Mouse (Mus musculus) left cerebral cortex, adult 11 months (tissue): ENCODE results near the gene Car5a.

Experiments
- DNase-seq: peaks from one replicate; pipeline ENCODE4 v3.0.0; 2022; ENCODE audit warnings: low spot score

The Car5a gene

DNA sequence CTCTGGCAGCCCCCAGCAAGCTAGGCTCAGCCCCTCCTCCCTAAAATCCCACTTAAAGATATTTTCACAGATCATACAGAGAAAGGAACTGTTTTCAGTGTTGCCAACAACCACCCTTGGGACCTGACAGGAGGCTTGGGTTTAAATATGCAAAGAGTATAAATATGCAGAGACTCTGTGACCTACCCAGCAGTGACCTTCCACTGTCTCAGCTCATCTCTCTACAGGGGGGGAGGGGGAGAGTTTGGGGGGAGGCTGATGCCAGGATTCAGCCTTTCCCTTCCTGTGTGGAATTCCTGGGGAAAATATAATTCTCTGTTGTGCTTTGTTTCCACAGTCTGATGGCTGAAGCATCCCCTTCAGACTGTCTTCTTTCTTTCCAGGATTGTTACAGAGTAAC is 9.8 kb downstream of the Car5a start:
- no peak for DNase-seq

DNA sequence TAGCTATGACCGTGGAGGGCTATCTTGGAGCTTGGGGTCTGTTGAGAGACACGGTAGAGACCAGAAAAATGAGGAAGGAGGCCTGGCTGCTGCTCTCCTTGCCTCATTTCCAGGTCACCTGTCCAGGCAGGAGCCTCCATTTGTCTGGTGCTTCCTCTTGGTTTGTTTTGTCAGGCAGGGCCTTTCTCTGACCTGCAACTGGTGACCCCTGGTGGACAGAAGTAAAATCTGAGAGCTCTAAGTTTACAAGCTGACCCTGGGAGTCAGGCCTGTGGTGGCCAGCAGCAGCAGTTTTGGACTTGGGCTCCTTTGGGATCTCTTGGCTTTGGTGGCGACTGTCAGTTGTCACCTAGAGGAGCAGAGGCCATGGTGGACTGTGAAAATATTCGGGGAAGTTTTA is 10.2 kb downstream of the Car5a start:
- DNase-seq: no peak

DNA sequence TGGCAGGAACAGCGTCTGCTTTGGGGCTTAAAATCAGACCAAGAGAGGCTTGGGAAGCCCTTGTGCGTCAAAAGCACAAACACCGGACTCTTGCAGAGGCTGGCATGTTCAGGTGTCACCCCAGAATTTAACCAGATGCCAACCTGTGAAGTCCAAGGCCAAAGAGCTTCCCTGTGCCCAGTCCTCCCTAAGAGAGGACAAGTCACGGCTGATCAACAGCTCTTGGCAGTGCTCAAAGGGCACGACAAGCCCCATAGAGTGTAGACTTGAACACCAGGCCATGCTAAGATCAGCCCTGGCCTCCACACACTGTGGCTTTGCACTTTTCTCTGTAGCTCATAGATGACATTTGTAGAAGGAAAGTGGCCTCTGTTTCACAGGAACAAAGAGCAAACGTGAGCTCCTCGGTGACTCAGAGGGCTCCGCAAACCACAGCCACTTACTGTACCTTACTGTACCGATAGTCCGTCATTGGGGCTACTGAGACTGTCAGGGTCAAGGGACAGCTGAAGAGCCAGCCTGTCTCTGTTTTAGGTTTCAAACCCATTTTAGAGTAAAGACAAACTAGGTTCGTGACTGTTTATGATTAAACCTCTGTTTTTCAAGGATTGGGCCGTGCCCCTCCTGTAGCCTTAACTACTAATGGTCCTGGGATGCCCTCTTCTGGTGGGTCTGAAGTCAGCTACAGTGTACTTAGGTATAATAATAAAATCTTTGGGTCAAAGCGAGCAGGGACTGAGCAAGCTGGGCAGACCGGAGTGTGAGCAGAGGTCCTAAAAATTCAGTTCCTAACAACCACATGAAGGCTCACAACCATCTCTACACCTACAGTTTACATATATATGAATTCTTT is 11.8 kb downstream of the Car5a start:
- DNase-seq: no peak

DNA sequence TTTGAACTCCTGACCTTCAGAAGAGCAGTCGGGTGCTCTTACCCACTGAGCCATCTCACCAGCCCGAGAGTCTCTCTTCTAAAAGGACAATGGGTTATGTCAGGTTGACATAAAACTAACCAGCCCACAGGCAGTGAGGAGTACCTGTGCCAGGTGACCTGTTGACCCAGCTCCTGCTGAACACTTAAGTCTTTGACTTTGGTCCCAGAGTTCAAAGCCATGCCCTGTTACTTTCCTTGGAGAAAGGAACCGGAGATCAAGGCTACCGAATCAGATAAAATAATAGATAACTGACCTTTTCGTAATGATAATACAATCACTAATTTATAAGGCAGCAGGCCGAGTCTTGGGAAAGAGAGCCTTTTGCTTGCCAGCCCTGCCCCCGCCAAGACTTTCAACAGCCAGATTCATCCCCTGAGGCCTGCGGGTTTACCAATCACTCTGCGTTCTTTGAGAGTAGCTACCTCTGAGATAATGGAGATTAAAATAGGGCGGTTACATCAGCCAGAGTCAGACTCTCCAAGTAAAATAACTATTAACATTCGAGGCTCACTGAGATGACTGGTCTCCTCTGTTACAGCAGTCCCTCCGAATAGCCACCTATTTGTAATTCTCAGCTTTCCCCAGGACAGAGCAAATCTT is 12.6 kb downstream of the Car5a start:
- DNase-seq: no peak

DNA sequence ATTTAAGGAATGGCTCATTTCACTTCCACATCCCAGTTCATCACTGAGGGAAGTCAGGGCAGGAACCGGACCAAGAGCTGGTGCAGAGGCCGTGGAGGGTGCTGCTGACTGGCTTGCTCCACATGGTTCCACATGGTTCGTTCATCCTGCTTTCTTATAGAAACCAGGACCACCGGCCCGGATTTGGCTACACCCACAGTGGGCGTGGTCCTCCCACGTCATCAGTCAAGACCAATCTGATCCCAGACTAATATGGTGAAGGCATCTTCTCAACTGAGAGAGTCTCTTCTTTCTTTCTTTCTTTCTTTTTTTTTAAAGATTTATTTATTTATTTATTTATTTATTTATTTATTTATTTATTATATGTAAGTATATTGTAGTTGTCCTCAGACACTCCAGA is 13.1 kb downstream of the Car5a start:
- DNase-seq: no peak

DNA sequence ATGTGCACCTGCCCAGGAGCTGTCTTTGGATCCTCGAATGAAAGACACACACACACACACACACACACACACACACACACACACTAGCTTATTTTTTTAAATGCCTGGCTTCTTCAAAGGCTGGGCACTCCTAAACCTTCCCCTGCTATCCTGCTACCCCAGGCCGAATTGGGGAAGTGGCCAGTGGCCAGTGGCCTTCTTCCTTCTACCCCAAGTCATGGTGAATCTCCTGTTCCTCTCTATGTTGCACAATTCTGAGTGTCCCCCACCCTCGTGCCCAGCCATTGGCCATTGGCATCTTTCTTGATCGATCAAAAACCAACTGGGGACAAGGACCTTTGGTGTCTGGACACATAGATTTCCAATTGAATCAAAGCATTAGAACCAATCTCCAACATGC is 14.7 kb downstream of the Car5a start:
- DNase-seq: no peak

DNA sequence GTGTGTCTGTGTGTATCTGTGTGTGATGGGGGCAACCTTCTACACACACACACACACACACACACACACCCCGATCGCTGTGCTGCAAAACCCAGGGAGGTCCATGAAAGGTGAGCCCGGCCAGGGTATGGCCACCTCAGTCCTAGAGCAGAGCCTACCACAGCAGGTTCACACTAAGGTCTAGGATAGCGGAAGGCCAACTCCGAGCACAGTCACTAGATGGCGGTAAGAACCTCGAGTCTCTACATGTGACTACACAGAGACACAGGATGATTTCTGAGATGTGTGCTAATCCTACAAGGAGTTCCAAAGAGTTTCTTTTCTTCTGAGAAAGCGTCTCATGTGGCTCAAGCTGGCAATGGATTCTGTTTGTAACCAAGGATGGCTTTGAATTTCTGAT is 17.4 kb downstream of the Car5a start:
- no peak for DNase-seq

DNA sequence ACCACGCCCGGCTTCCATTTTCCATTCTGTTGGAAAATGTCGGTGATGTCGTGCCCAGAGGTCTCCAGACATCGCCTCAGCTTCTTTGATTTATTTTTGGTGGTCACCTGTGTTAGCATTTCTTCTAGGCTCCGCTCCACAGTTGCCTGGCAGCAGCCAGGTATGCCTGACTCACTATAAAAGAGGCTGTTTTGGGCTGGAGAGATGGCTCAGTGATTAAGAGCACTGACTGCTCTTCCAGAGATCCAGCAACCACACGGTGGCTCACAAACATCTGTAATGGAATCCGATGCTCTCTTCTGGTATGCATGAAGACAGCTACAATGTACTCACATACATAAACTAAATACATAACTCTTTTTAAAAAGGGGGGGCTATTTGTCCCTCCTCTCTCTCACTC is 18.4 kb downstream of the Car5a start:
- DNase-seq: no peak

DNA sequence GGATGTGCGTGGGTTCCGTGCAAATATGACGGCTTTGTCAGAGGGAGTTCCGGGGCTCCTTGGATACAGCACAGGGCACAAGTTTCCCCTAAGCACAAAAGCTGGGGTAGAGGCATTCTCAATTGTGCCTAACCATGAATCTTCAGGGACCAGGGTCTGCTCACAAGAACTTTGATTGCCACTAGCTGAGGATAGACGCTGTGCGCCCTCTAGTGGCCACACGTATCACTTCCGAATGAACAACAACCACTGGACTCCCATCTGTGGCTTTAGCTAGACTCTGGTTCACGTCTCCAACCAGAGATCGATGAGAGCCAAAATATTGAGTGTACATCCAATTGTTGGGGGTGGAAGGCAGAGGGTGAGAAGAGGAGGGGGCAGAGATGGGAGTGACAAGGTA is 19.1 kb downstream of the Car5a start:
- no peak for DNase-seq

DNA sequence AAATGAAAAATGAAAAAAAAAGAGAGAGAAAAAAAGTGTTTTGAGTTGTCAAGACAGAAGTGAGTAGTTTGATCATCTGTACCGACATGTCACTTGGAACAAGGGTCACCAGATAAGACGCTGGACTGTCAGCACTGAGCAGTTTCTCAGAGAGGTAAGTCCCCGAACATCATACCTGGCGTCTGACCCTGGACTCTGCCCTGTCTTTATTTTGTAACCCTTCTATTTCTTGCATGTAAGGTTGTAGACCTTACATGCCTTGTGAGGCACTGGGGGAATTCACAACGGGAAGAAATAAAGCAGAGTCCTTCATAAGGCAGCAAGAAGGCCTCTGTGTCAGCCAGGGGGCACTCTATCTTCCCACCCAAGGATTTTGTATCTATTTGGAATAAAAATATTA is 20.0 kb downstream of the Car5a start:
- no peak for DNase-seq

DNA sequence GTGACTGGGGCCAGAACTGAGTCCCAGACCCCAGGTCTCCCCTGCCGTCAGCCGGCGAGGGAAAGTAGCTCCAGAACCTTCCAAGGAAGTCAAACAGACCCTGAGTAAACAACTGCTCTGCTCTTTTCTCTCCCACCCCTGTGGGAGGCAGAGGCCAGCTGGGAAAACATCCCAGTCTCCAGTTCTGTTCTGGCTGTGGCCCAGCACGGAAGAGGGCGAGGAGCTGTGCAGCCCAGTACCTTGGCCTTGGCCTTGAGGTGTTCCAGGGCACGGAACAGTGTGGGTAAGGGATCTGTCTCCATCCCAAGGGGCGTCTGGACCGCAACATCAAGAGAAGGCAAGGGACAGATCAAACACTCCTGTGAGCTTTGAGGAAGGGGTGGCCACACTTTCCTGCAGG is 22.6 kb downstream of the Car5a start:
- no peak for DNase-seq

DNA sequence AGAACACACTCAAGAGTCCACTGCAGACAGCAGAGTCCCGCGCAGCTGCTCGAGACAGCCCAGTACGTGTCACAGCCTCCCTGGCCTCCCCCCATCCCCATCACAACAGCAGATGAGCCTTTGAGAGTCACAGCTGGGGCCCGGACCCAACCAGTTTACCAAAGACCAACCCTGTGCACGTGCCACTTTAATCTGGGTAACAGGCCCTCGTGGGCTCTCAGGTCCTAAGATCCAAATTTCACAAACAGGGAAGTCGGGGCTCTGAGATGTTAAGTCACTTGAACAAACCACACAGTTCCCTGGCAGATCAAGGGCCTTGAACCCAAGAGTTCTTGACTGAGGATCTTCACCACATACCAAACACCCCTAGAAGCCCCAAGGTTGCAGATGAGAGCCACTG is 23.1 kb downstream of the Car5a start:
- DNase-seq: no peak

DNA sequence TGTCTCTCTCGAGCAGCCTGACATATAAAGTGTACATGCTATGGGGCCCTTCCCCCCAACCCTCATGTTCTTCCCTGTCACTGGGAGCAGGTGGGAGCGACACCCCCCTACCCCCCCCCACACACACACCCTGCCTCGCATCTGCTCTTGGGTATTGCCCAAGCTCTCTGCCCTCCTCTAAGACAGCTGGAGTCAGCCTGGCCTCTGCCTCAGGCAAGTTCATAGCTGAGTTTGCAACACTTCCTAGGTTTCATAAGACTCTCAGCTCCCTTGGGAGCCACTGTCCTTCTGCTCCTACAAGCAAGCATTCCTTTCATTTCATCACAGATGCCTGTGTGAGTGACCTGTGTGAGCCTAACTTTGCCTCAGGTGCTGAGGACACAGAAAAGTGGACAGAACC is 25.0 kb downstream of the Car5a start:
- DNase-seq: no peak

DNA sequence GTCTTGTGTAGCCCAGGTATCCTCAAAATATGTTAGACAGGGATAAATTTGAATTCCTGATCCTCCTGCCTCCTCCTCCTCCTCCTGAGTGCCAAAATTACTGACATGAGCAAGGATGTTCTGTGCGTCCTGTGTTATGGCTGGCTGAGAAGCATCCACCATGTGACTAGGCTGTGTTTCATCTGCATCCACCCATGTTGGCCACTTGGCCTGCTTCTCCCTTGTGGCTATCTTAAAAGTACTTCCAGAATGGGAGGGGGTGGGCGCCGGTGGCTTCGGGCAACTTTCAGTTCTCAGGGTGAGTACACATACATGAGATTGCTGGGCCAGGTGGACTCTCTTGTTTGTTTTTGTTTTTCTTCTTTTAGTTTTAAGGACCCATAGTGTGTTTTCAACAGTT is 25.5 kb downstream of the Car5a start:
- no peak for DNase-seq

DNA sequence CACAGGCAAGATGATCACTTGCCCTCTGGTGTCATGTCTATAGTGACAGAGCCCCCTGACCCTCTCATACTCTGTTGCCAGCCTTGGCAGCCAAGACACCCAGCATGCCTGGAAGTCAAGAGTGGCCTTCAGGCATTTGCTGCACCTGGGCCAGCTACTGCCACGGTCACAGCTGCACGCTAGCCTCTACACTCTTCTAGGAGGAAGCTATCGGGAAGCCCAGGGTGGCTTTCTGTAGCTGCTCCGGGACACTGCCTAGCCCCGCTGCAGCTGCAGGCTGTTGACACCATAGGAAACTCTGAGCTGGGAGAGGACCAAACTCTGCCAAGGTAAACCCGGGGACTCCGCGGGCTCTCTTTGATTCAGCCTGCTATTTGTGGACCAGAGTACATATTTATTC is 31.3 kb downstream of the Car5a start:
- DNase-seq: no peak

DNA sequence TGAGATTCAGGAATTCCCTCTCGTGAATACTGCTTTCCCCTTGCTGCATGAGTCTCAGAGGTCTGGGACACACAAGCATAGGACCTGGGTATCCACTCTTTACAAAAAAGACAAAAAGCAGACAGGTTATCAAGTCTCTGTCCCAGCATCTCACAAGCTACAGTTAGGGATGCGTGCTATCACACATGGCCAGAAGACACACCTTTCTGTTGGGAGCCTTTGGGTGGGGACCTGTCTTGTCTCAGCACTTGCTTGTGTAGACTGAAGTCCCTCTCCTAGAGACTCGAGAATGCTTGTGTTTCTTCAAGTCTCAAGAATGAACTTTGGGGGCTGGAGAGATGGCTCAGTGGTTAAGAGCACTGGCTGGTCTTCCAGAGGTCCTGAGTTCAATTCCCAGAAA is 31.9 kb downstream of the Car5a start:
- no peak for DNase-seq

DNA sequence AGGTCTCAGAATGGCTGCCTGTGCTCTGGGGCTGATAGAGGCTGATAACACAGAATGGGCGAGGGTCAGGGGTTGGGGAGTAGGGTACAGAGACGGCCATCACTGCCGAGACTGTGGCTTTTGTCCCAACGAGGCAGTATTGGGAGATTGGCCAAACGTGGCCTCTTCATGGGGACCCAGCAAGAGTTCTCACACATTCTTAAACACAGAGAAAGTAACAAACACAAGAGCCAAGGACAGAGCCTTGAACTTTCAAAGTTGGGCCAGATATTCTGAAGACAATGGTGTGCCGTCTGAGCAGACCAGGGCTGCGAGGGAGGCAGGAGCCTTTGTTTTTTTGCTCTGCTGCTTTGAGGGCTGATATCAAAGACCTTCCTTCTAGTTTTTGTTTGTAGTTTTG is 32.7 kb downstream of the Car5a start:
- DNase-seq: no peak

DNA sequence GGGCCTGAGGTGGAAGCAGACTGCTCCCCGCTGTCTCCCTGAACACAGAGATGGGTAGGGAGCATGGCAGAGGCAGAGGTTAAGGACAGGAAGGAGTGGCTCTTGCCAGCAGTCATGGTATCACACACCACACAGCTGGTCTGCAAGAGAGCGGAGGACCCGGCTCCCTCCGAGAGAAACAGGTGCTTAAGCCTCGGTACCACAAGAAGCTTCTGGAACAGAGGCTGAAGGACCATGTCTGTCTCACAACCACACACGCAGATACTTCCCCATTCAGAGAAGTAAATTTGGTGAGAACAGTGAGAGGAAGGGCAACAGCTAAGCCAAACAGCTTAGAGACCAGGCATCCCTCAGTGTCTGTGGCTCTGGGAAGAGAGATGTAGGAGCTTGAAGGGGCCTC is 33.3 kb downstream of the Car5a start:
- DNase-seq: no peak

DNA sequence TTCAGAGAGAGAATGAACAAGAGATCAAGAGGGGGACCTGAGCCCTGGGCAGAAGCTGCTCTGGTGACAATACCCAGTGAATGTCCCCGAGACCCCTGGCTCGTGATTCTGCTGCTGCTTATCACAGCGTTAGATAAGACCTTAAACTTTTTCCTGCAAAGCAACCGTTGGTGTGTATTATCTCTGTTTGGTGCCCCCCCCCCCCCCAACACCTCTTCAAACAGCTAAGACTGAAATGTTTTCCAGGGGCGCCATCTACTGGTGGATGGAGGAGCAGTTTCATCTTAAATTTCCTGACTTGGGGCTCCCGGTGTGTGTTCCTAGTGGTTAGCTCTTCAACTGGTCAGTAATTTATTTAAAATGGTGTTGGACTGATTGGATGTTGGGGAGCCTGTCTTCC is 35.0 kb downstream of the Car5a start:
- DNase-seq: peak; percentile 61

DNA sequence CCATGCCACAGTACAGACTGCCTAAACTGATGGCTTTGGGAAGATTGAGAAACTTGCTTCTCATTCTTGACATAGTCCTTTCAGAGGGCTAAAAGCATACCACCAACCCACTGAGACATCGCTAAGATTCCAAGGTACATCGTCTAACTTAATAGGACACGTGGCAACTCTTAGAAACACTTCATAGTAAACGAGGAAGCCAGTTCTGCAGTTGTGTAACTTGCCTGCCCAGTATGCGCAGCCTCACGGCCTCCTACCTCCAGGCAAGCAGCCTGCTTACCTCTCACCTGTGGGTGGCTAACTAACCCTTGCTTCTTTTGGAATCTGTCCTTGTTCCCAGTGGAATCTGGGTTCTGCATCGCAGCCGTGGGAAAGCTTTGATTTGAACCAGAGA is 35.6 kb downstream of the Car5a start:
- no peak for DNase-seq

DNA sequence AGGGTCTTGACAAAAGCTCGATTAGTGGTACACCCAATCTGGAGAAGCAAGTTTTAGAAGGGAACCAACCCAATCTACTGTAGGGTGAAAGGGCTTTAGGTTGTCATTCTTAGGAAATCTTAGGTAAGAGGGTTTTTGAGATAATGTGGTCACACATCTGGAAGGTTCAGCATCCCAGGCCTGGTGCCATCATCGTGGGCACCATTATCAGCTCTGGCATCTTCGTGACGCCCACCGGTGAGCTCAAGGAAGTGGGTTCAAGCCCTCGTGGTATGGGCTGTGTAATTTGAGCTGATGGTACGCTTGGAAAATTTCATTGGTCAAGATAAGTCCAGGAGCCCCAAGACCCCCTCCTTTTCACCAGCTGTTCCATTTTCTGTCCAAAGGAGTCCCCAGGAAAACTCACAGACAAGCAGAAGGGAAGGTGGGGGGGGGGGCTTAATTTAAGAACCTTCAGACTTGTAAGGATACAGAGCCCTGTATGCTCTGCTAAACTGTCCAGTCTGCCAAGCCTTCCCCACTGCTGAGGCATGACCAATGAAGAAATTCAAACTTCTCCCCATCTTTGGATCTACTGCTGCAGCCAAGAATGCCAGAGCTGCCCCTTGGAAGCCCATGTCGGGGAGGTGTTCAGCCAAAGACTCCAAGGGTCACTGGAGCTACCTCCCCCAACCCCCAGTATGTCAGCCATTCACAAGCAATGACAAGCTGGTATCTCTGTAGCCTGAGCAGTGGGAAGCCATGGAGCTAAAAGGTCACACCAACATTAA is 36.1 kb downstream of the Car5a start:
- no peak for DNase-seq

DNA sequence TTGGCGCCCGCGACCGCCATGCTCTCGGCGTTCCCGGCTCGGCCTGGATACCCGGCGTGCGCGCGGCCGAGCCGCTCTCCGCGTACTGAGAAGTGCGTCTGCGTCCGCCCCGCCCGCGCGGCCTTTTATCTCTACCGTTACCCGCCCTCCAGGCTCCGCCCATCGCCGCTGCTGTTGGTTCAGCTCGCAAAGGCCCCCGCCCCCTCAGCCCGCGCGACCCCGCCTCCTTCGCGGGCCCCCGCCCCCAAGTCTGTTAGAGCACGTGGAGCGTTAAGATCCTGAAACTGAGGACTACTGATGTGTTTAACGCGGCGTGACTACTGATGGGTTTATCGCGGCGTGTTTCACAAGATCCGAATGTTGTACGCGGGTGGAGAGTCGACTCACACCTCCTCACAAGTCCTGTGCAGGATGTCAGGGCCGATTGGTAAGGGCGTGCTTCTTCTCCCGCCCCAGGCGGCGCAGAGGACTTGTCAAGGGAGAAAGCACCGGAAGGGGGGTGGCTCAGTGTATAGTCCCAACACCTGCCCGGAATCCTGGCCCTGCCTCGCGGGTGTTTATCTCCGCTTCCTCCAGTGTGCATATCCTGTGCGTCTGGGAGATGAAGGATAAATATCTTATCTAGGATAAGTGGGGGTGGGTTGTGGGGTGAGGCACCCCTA is 37.0 kb downstream of the Car5a start, which contains the start of gene Slc7a5:
Gene Slc7a5, minus strand, starts transcription at position 108 of the 662 bp plus-strand sequence.
- peak; percentile 90 for DNase-seq
